Mouse (Mus musculus) spleen, adult 12 weeks (tissue): ENCODE measurements around the gene Fosl1.
A peak's percentile ranks its signal among the peaks of the same experiment; 100 is the strongest.
"Not testable (repeated sequence)": the region's sequence is repeated elsewhere in the genome, so short reads cannot be mapped to it uniquely, and the experiment has no call there.

Experiments
- DNase-seq: peaks from one replicate; pipeline ENCODE4 v3.0.0; 2022; ENCODE audit warnings: low spot score

Gene Fosl1

DNA sequence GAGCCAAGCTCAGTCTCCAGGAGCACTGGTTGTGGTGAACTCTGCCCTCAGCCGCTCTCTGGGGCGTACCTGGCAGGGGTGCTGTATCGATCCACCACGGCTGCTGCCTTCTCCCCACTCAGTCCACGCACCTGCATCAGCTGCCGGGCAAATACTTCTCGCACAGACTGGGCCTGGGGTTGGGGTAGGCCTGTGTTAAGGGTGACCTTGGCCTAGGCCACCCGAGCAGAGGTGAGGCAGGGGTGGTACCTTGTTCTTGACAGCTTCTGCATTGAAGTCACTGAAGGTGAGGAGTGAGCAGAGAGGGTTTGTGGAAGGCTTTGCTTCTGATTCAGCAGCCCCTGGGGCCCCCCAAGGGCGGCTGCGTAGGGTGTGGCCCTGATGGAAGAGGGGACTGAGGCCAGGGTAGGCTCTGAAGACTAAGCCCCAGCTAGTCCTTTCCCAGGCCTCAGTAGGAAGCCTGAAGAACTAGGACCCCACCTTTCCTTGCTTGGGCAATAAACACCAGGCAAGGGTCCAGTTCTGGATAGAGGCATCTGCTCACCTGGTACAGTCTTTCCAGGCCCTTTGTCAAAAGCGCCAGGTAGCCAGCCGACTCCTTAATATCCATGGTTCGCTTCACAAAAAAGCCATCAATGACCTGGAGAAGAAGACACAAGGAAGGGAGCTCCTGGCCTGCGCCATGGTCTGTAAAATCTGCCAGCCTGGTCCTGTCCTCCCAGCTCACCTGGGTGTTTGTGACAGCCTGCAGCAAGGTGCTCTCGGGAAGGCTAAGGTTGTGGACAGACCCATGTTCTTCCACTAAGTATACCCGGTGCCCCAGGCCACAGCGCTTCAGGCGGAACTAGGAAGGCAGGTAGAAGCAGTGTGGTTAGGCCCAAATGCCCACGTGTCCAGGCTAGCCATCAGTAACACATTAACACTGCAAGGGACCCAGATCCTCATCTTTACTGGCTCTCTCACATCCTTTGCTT, 36.3 kb downstream of the Fosl1 start:
- no peak for DNase-seq

- no peak for DNase-seq
Observed at GRCm38 (mm10) chr19:5484496-5484895, 37.1 kb downstream of the Fosl1 start.

DNA sequence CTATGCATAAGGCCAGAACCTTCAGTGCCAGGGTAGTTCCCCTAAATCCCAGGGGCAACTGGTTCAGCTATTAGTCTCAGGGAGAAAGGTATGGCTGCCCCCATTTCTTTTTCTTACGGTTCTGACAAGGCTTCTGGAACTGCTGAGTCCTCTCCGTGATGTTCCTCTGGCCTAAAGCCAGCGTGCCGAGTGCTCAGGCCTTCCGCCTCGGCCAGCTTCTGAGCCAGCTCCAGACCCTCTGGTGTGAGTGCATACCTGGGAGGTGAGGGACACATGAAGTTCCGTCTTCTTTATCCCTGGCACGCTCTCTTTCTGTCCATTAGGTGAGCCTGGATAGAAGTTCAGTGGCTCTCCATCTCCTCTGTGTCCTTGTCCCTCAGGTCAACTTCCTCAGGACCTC, 38.0 kb downstream of the Fosl1 start:
- no peak for DNase-seq

DNA sequence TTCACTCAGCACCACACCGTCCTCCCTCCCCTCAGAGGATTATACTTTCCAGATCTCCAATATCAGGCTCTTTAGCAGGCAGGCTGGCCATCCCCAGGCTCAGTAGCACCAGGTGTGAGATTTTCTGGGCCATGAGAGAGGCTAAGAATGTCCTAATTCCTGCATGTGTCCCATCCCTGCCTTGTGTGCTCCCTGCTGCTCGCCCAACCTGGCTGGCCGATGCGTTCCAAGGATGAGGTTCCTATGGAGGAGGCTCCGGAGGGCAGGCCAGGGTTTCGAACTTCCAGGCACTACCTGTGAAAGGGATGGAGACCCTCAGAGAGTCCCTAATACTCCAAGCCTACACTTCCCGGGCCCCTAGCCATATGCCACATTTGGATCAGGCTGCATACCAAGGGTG, 38.5 kb downstream of the Fosl1 start:
- DNase-seq: no peak

- DNase-seq: no peak
Observed at GRCm38 (mm10) chr19:5486286-5486685, 38.9 kb downstream of the Fosl1 start.

GRCm38 (mm10) chr19:5486771-5487170, 39.4 kb downstream of the Fosl1 start:
- DNase-seq: no peak

GRCm38 (mm10) chr19:5487768-5488550, 40.6 kb downstream of the Fosl1 start, which contains the start of gene Mus81:
Gene Mus81 (minus strand): TSS chr19:5488402.
- DNase-seq: peak; percentile 92

GRCm38 (mm10) chr19:5488878-5489571, 41.7 kb downstream of the Fosl1 start:
- DNase-seq: peak; percentile 95

DNA sequence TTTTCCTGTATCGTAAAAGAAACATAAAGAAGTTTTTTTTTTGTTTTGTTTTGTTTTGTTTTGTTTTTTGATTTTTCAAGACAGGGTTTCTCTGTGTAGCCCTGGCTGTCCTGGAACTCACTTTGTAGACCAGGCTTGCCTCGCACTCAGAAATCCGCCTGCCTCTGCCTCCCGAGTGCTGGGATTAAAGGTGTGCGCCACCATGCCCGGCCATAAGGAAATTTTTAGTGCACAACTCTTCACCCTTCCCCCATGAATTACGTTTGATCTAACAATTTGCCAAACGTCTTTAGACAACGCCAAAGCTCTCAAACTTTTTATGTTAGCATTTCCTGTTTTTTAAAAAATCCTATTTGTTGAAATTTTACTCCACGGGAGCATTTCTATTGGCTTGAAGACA, 42.4 kb downstream of the Fosl1 start:
- not testable (repeated sequence) for DNase-seq

DNA sequence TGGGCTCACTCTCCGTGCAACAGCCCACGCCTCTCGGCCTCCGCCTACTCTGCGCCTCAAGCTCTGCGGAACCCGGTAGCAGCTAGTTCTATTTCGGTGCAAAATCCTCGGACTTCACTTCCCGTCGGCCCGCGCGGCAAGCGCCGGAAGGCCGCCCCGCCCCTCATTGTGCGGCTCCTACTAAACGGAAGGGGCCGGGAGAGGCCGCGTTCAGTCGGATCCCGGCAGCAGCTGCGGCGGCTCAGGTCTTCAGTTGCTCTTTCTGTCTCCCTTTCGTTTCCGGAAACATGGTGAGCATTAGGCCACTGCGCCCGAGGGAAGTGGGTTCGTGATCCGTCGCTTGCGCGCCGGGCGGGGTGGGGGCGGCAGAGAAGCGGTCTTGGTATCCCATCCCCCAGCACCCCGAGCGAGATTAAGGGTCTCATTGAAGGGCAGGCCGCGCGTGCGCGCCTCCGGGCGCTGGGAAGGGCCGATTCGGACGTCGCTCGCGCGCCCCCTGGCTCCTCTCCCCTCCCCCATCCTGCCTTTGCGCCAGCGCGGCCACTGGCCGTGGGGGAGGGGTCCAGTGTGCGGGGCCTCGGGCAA, 43.1 kb downstream of the Fosl1 start, which contains the start of gene Cfl1:
Cfl1 (plus strand) TSS at position 143 of the 585 bp plus-strand sequence.
- DNase-seq: peak; percentile 91

GRCm38 (mm10) chr19:5490898-5491708, 43.8 kb downstream of the Fosl1 start:
- DNase-seq: peak; percentile 82

DNA sequence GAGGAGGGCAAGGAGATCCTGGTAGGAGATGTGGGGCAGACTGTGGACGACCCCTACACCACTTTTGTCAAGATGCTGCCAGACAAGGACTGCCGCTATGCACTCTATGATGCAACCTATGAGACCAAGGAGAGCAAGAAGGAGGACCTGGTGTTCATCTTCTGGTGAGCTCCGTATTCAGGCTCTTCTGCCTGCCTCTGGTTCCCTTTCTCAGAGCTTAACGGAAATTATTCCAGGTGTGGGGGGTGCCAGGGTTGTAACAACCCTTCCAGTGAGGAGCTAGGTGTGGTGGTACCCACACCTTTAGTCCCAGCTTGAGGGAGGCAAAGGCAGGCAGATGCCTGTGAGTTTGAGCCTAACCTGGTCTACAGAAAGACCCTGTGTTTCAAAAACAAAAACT, 45.3 kb downstream of the Fosl1 start:
- no peak for DNase-seq

DNA sequence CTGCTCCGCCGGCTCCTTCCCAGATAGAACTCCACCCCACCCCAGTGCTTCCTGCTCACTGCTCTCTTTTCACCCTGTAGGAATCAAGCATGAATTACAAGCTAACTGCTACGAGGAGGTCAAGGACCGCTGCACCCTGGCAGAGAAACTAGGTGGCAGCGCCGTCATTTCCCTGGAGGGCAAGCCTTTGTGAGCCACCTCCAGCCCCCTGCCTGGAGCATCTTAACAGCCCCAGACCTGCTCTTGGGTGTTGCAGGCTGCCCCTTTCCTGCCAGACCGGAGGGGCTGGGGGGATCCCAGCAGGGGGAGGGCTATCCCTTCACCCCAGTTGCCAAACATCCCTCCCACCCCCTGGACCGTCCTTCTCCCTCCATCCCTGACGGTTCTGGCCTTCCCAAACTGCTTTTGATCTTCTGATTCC, 46.0 kb downstream of the Fosl1 start:
- not testable (repeated sequence) for DNase-seq

DNA sequence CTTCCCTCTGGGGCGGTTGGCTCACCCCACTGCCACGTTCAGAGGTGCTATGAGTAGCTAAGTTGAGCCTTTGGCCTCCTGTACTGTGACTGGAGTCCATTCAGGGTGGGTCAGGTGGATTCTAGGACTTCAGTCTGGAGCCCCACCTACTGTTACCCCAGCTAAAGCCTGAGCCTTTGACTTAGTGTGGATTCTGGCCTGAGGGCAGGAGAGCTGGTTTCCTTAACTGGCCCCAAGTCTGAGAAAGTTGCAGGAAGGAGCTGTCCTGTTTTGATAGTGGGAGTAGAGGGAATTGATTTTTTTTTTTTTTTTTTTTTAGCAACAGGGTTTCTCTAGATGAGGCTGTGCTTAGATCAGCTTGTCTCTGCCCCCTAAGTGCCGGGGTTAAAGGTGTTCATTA, 47.0 kb downstream of the Fosl1 start:
- no peak for DNase-seq

GRCm38 (mm10) chr19:5495353-5496051, 48.2 kb downstream of the Fosl1 start:
- DNase-seq: no peak

GRCm38 (mm10) chr19:5496052-5496370, 48.7 kb downstream of the Fosl1 start:
- DNase-seq: no peak

GRCm38 (mm10) chr19:5500330-5500875, 53.1 kb downstream of the Fosl1 start:
- DNase-seq: no peak

DNA sequence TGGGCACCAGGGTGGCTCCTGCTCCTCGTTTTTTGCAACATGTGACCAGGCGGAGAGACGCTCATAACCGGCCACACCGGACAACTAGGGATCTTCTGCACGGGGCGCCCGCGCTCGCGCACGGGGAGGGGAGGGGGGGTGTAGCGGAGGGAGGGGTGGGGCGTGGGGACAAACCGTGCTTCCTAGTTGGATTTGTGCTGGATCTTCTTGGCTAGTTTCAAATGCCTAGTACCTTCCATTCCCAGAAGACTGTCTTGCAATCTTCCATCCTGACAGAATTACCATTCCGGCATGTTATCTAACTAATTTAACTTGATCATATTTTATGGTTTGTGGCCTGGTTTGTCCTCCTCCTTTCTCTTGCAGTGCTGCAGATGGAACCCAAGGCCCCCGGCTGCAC, 56.3 kb downstream of the Fosl1 start, which contains the start of gene 1700020D05Rik:
1700020D05Rik (minus strand) TSS at position 101 of the 400 bp plus-strand sequence.
- DNase-seq: no peak
